Mouse (Mus musculus): ENCODE measurements around the gene Prr11. TPM values are rescaled to one million over a fixed set of nuclear protein-coding genes. Genes with fewer than 3 reads are reported as not detected.

The Prr11 gene
- polyA plus RNA-seq (2015; fragmentation: Nextera tagmentation; extraction: Ambion mirVana), result 6.5 TPM in 2 replicates

DNA sequence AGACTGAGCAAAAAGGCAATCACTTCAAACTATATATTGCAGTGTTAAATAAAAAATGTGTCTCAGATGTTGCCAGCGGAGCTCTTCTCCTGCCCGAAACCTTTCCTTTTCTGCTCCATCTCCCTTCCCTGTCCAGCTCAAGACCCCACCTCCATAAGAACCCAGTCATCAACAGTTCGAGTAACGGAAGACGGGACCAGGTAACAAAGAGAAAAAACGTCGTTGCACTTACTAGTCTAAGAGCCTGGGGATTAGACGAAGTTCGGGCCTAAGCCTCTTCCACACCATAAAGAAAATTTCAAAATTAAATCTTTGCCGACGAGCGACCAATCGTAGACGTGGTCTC, at the start of gene Prr11:
Prr11 (minus strand) TSS at position 300 of the 346 bp plus-strand sequence.
- peak within 1 kb of the TSS; percentile 75 for H3K27ac ChIP-seq (ENCODE audit: low read length)
- no peaks in the 10 kb centered on the region for H3K9me3 ChIP-seq (ENCODE audit: control insufficient read depth, low read length)
- peaks cover 7% of the 10 kb centered on the region for H3K4me1 ChIP-seq (ENCODE audit: control insufficient read depth, insufficient read depth, low read length)
- H3K27me3 ChIP-seq (replicated peaks; ENCODE audit: control insufficient read depth, insufficient read depth, low read length), result no peaks in the 10 kb centered on the region
- peak within 1 kb of the TSS; percentile 71 for H3K4me2 ChIP-seq (ENCODE audit: low read depth, low read length)
- WGBS, result 0% methylated on average over 14 of the region's 14 CpGs
- peak within 1 kb of the TSS; percentile 62 for H3K4me3 ChIP-seq (ENCODE audit: low read length)
- ATAC-seq, result no peak
- no peaks in the 10 kb centered on the region for H3K36me3 ChIP-seq (ENCODE audit: control insufficient read depth, insufficient read depth, low read length)
- peak within 1 kb of the TSS; percentile 78 for H3K9ac ChIP-seq (ENCODE audit: low read depth, low read length)

- Histone ChIP-seq H3K4me3 (ENCODE audit: low read length) (no peak overlapping the region), H3K4me1 (ENCODE audit: control insufficient read depth, insufficient read depth, low read length) (no peaks in the 10 kb centered on the region), H3K36me3 (ENCODE audit: control insufficient read depth, insufficient read depth, low read length) (no peaks in the 10 kb centered on the region), H3K9me3 (ENCODE audit: control insufficient read depth, low read length) (no peaks in the 10 kb centered on the region), H3K27ac (ENCODE audit: low read length) (no peak overlapping the region), H3K9ac (ENCODE audit: low read depth, low read length) (no peak overlapping the region), H3K4me2 (ENCODE audit: low read depth, low read length) (no peak overlapping the region), H3K27me3 (replicated peaks; ENCODE audit: control insufficient read depth, insufficient read depth, low read length) (no peaks in the 10 kb centered on the region)
- ATAC-seq, result no peak
- WGBS, result 84% methylated on average over 2 of the region's 2 CpGs
Observed at GRCm38 (mm10) chr11:87158012-87158411, 49.5 kb upstream of the Prr11 start.

DNA sequence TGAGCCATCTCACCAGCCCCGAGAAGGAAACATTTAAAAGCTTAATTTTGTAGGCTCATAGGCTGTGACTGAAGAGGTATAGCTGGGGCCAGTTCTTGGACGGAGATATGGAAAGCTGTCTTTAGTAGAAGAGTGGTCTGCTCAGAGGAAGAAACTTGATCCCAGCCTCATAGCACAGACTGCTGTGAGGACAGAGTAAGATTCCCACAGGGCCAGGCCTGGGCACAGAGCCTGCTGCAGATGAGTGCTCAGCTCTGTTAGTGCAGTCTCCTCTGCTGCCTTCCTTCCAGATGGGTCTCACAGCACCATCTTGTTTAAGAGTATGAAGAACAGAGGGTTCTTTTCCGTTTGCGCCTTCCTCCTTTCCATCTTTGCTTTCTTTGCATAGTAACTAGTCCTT, 27.7 kb upstream of the Prr11 start:
- WGBS, result 92% methylated on average over 4 of the region's 4 CpGs
- H3K27me3 ChIP-seq (replicated peaks; ENCODE audit: control insufficient read depth, insufficient read depth, low read length), result no peaks in the 10 kb centered on the region
- no peak overlapping the region for H3K9ac ChIP-seq (ENCODE audit: low read depth, low read length)

DNA sequence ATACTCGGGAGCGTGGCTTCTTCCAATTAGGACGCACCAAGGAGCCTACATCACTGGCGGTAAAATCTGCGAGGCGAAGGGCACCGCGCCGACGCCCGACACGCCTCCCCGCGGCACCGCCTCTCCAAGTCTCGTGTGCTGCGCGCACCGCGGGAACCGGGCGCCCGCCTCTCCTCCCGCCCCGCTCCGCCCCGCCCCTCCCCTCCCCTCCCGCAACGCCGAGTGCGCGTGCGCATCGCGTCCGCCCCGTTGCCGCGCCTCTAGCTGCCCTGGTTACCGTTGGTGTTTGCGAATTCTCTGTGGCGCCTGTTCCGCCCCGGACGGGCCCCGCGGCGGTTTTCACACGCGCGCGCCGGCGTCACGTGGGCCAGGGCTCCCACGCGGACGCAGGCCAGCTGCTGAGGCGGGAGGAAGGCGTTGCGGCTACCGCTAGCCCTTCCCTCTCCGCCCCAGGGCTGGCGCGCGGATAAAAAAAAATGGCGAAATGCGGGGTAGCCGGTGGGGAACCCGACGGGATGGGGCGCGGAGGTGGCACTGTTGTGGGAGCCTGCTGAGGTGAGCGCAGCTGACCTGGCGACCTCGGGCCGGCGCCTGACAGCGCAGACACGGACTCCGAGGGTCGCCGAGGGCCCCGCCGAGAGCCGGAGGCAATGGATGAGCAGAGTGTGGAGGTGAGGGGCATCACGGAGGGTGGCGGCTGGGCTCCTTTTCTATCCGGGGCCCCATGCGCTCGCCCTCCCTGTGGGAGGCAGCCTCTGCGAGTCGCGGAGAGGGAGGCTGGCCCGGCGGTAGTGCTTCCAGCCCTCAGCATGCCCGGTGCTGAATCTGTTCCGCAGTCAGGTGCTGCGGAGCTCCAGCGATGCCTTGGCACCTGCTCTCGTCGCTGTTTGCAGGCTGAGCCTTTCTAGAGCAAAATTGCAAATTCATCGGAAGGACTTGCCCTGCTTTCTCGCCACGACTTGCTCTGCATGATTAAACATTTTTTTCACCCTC, 18.6 kb upstream of the Prr11 start, which contains the start of gene Trim37:
Trim37 (plus strand) TSS at position 254 of the 993 bp plus-strand sequence.
- WGBS, result under 1% methylated on average over 101 of the region's 105 CpGs
- no peaks in the 10 kb centered on the region for H3K9me3 ChIP-seq (ENCODE audit: control insufficient read depth, low read length)
- peak within 1 kb of the TSS; percentile 85 for H3K27ac ChIP-seq (ENCODE audit: low read length)
- H3K4me1 ChIP-seq (ENCODE audit: control insufficient read depth, insufficient read depth, low read length), result peaks cover 8% of the 10 kb centered on the region; the same call in 1 of the 2 replicates
- H3K9ac ChIP-seq (ENCODE audit: low read depth, low read length), result peak within 1 kb of the TSS; percentile 79
- H3K27me3 ChIP-seq (replicated peaks; ENCODE audit: control insufficient read depth, insufficient read depth, low read length), result no peaks in the 10 kb centered on the region
- ATAC-seq, result peak; percentile 95
- peaks cover 10% of the 10 kb centered on the region for H3K36me3 ChIP-seq (ENCODE audit: control insufficient read depth, insufficient read depth, low read length)
- peak within 1 kb of the TSS; percentile 89 for H3K4me3 ChIP-seq (ENCODE audit: low read length)
- peak within 1 kb of the TSS; percentile 62 for H3K4me2 ChIP-seq (ENCODE audit: low read depth, low read length)

More for the DNA sequence above, 27.7 kb upstream of the Prr11 start:
- H3K4me3 ChIP-seq (ENCODE audit: low read length), result no peak overlapping the region
- no peak overlapping the region for H3K27ac ChIP-seq (ENCODE audit: low read length)
- H3K9me3 ChIP-seq (ENCODE audit: control insufficient read depth, low read length), result no peaks in the 10 kb centered on the region
- 0 out of 2 replicates have a peak, but pooled peaks cover 2% of the 10 kb centered on the region for H3K36me3 ChIP-seq (ENCODE audit: control insufficient read depth, insufficient read depth, low read length)
- no peak for ATAC-seq
- H3K4me1 ChIP-seq (ENCODE audit: control insufficient read depth, insufficient read depth, low read length), result no peaks in the 10 kb centered on the region
- no peak overlapping the region for H3K4me2 ChIP-seq (ENCODE audit: low read depth, low read length)

- H3K9ac ChIP-seq (ENCODE audit: low read depth, low read length), result peak overlapping the region; percentile 79
- peak overlapping the region; percentile 89 for H3K4me3 ChIP-seq (ENCODE audit: low read length)
- no peaks in the 10 kb centered on the region for H3K9me3 ChIP-seq (ENCODE audit: control insufficient read depth, low read length)
- under 1% methylated on average over 12 of the region's 12 CpGs for WGBS
- peaks cover 10% of the 10 kb centered on the region for H3K36me3 ChIP-seq (ENCODE audit: control insufficient read depth, insufficient read depth, low read length)
- peak overlapping the region; percentile 62 for H3K27ac ChIP-seq (ENCODE audit: low read length)
- H3K4me2 ChIP-seq (ENCODE audit: low read depth, low read length), result peak overlapping the region; percentile 62
- no peaks in the 10 kb centered on the region for H3K27me3 ChIP-seq (replicated peaks; ENCODE audit: control insufficient read depth, insufficient read depth, low read length)
- ATAC-seq, result no peak
- H3K4me1 ChIP-seq (ENCODE audit: control insufficient read depth, insufficient read depth, low read length), result peaks cover 8% of the 10 kb centered on the region; the same call in 1 of the 2 replicates
Observed at GRCm38 (mm10) chr11:87126281-87126823, 17.8 kb upstream of the Prr11 start.

- Histone ChIP-seq H3K4me3 (ENCODE audit: low read length) (no peak overlapping the region), H3K36me3 (ENCODE audit: control insufficient read depth, insufficient read depth, low read length) (peaks cover 10% of the 10 kb centered on the region), H3K27me3 (replicated peaks; ENCODE audit: control insufficient read depth, insufficient read depth, low read length) (no peaks in the 10 kb centered on the region), H3K4me2 (ENCODE audit: low read depth, low read length) (peak overlapping the region; percentile 62; the same call in 1 of the 2 replicates), H3K27ac (ENCODE audit: low read length) (no peak overlapping the region; the same call in 1 of the 2 replicates), H3K9ac (ENCODE audit: low read depth, low read length) (no peak overlapping the region), H3K4me1 (ENCODE audit: control insufficient read depth, insufficient read depth, low read length) (peaks cover 8% of the 10 kb centered on the region; the same call in 1 of the 2 replicates), H3K9me3 (ENCODE audit: control insufficient read depth, low read length) (no peaks in the 10 kb centered on the region)
- ATAC-seq, result no peak
- WGBS, result 49% methylated on average over 4 of the region's 4 CpGs
Observed at GRCm38 (mm10) chr11:87125562-87125961, 17.1 kb upstream of the Prr11 start.

DNA sequence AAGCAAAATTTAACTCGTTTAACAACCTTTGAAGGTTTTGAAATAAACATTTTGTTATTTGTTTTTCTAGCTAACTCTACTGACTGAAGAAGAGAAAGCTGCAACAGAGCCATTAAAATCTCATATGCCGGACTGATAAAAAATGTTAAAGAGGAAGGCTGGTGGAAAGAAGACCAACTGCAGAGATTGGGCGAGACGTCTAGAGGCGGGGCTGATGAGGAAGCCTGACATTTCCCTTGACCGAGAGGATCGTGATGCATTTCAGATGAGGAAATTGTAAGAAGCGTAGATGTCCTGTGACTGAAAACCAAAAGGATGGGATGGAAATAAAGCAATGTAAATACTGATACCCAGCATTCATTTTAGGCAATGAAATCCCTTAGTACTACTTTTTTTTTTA, 13.4 kb upstream of the Prr11 start:
- peaks cover 16% of the 10 kb centered on the region for H3K36me3 ChIP-seq (ENCODE audit: control insufficient read depth, insufficient read depth, low read length)
- WGBS, result 79% methylated on average over 8 of the region's 8 CpGs

DNA sequence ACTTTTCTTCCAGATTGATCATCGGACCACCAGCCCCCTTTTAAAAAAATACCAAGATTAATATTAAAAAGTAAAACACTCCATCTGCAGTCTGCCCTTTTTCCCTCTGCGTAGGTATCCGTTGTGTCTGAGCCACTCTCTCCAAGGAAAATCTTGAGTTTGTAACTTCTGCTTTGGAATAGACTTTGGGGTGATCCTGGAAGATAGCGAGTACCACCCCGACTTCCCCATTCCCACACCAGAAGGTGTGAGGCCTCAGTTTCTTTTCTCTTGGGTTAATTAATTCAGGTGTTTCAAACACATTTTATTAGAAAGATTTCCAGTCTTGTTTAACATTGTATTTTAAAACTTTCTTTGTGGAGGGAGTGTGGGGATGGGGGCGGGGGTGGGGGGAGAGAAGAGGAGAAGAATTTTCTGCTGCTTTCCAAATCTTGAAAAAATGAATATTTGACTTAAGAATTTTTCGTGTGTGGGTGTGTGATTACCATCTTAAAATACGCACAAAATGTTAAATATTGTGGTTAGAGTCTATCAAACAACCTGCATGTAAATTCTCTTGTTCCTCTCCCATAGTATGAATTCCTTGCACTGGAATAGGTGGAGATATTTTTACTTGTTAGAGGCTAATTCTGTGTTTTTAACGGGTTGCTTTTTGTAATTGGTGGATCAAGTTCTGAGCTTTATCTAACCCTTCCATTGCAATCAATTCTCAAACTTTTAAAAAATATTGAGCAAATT, 1.8 kb upstream of the Prr11 start:
- Histone ChIP-seq H3K36me3 (ENCODE audit: control insufficient read depth, insufficient read depth, low read length) (0 out of 2 replicates have a peak, but pooled peaks cover 1% of the 10 kb centered on the region), H3K4me1 (ENCODE audit: control insufficient read depth, insufficient read depth, low read length) (peaks cover 9% of the 10 kb centered on the region), H3K9ac (ENCODE audit: low read depth, low read length) (peak overlapping the region; percentile 78), H3K9me3 (ENCODE audit: control insufficient read depth, low read length) (no peaks in the 10 kb centered on the region), H3K27me3 (replicated peaks; ENCODE audit: control insufficient read depth, insufficient read depth, low read length) (no peaks in the 10 kb centered on the region), H3K27ac (ENCODE audit: low read length) (peak overlapping the region; percentile 54), H3K4me2 (ENCODE audit: low read depth, low read length) (peak overlapping the region; percentile 71), H3K4me3 (ENCODE audit: low read length) (peak overlapping the region; percentile 62)
- ATAC-seq, result no peak
- 6% methylated on average over 9 of the region's 9 CpGs for WGBS

More for the DNA sequence above, 13.4 kb upstream of the Prr11 start:
- no peak for ATAC-seq
- no peak overlapping the region for H3K4me2 ChIP-seq (ENCODE audit: low read depth, low read length)
- no peak overlapping the region for H3K4me3 ChIP-seq (ENCODE audit: low read length)
- no peaks in the 10 kb centered on the region for H3K27me3 ChIP-seq (replicated peaks; ENCODE audit: control insufficient read depth, insufficient read depth, low read length)
- no peak overlapping the region for H3K27ac ChIP-seq (ENCODE audit: low read length)
- peaks cover 3% of the 10 kb centered on the region; the same call in 1 of the 2 replicates for H3K4me1 ChIP-seq (ENCODE audit: control insufficient read depth, insufficient read depth, low read length)
- H3K9me3 ChIP-seq (ENCODE audit: control insufficient read depth, low read length), result no peaks in the 10 kb centered on the region
- no peak overlapping the region for H3K9ac ChIP-seq (ENCODE audit: low read depth, low read length)
